Mouse (Mus musculus) limb, embryonic 10.5 days (tissue): ENCODE measurements around the gene Mbnl3. TPM values are rescaled to one million over a fixed set of nuclear protein-coding genes. Genes with fewer than 3 reads are reported as not detected.
A peak's percentile ranks its signal among the peaks of the same experiment; 100 is the strongest.

Experiments used
- DNase-seq: peaks from one replicate; pipeline ENCODE4 v3.0.0-alpha.2; 2017; ENCODE audit warnings: low spot score
- H3K27ac ChIP-seq: fragments of 300-500 bp; sonication (generic); 2 replicates; pipeline ENCODE4 v1.5.1; 2016; ENCODE audit warnings: mild to moderate bottlenecking
- H3K27me3 ChIP-seq: fragments of 300-500 bp; sonication (generic); 2 replicates; pipeline ENCODE4 v1.6.1; 2016; ENCODE audit warnings: low read depth, mild to moderate bottlenecking; ENCODE audit not compliant: poor library complexity, severe bottlenecking
- H3K36me3 ChIP-seq: fragments of 300-500 bp; sonication (generic); 2 replicates; pipeline ENCODE4 v1.6.1; 2016; ENCODE audit warnings: mild to moderate bottlenecking, moderate library complexity
- H3K4me1 ChIP-seq: fragments of 300-500 bp; sonication (generic); 2 replicates; pipeline ENCODE4 v1.6.1; 2016
- H3K4me3 ChIP-seq: fragments of 300-500 bp; sonication (generic); 2 replicates; pipeline ENCODE4 v1.5.1; 2016; ENCODE audit warnings: mild to moderate bottlenecking, moderate library complexity
- H3K9me3 ChIP-seq: fragments of 300-500 bp; sonication (generic); replicated peaks from 2 replicates; pipeline ENCODE4 v1.6.1; 2016; ENCODE audit warnings: mild to moderate bottlenecking
- WGBS: fragments of 180-500 bp; shearing (Covaris S2); methylation state at CpG from one replicate; pipeline ENCODE4 v1.1.7; 2016; 5-methylcytosine and 5-hydroxymethylcytosine counted together
- polyA plus RNA-seq: library from polyadenylated mRNA; unstranded; fragments of >200 nt; fragmentation: Nextera tagmentation; extraction: Ambion mirVana; gene quantifications from 2 replicates; pipeline ENCODE4 v1.2.1, GENCODE M21; 2016

The Mbnl3 gene
- 18.9 and 19.5 TPM in 2 replicates for polyA plus RNA-seq

- peak within 1 kb of the TSS; percentile 62 for H3K4me3 ChIP-seq
- peaks cover 42% of the 10 kb centered on the region for H3K27me3 ChIP-seq
- no peaks in the 10 kb centered on the region for H3K36me3 ChIP-seq
- peak within 1 kb of the TSS; percentile 92 for H3K27ac ChIP-seq
- no peak for DNase-seq
- H3K9me3 ChIP-seq: no peaks in the 10 kb centered on the region
- H3K4me1 ChIP-seq: 0 out of 2 replicates have a peak, but pooled peaks cover 3% of the 10 kb centered on the region
- 38% methylated on average over 11 of the region's 11 CpGs for WGBS
Measured at GRCm38 (mm10) chrX:51206432-51206831, at the start of gene Mbnl3. Gene Mbnl3 (minus strand): TSS chrX:51206532.

- no peak for DNase-seq
- Histone ChIP-seq H3K27me3 (peaks cover 40% of the 10 kb centered on the region), H3K27ac (peak overlapping the region; percentile 92), H3K36me3 (no peaks in the 10 kb centered on the region), H3K4me1 (0 out of 2 replicates have a peak, but pooled peaks cover 3% of the 10 kb centered on the region), H3K9me3 (no peaks in the 10 kb centered on the region), H3K4me3 (peak overlapping the region; percentile 62)
- 9% methylated on average over 61 of the region's 79 CpGs for WGBS
Measured at GRCm38 (mm10) chrX:51205548-51206324, 596 bp downstream of the Mbnl3 start.

GRCm38 (mm10) chrX:51204626-51205547 lies 1.4 kb downstream of the Mbnl3 start:
- Histone ChIP-seq H3K36me3 (no peaks in the 10 kb centered on the region), H3K4me1 (0 out of 2 replicates have a peak, but pooled peaks cover 3% of the 10 kb centered on the region), H3K9me3 (no peaks in the 10 kb centered on the region), H3K27me3 (peaks cover 40% of the 10 kb centered on the region), H3K27ac (peak overlapping the region; percentile 92), H3K4me3 (peak overlapping the region; percentile 62)
- DNase-seq: peak; percentile 72
- WGBS: 15% methylated on average over 52 of the region's 67 CpGs

- DNase-seq: no peak
- Histone ChIP-seq H3K27ac (peak overlapping the region; percentile 31; the same call in 1 of the 2 replicates), H3K36me3 (no peaks in the 10 kb centered on the region), H3K4me3 (no peak overlapping the region), H3K27me3 (no peaks in the 10 kb centered on the region; the same call in 1 of the 2 replicates), H3K4me1 (peaks cover 16% of the 10 kb centered on the region), H3K9me3 (no peaks in the 10 kb centered on the region)
Measured at GRCm38 (mm10) chrX:51197012-51197411, 9.3 kb downstream of the Mbnl3 start.

- Histone ChIP-seq H3K4me1 (no peaks in the 10 kb centered on the region), H3K4me3 (no peak overlapping the region), H3K9me3 (no peaks in the 10 kb centered on the region), H3K36me3 (no peaks in the 10 kb centered on the region), H3K27ac (no peak overlapping the region), H3K27me3 (no peaks in the 10 kb centered on the region)
- WGBS: 31% methylated on average over 2 of the region's 2 CpGs
- DNase-seq: no peak
Measured at GRCm38 (mm10) chrX:51171914-51172313, 34.4 kb downstream of the Mbnl3 start.

- Histone ChIP-seq H3K36me3 (no peaks in the 10 kb centered on the region), H3K4me1 (no peaks in the 10 kb centered on the region), H3K27me3 (no peaks in the 10 kb centered on the region), H3K27ac (no peak overlapping the region), H3K9me3 (no peaks in the 10 kb centered on the region), H3K4me3 (no peak overlapping the region)
- DNase-seq: peak; percentile 31
- 54% methylated on average over 6 of the region's 6 CpGs for WGBS
Measured at GRCm38 (mm10) chrX:51171413-51171812, 34.9 kb downstream of the Mbnl3 start.

GRCm38 (mm10) chrX:51170404-51170803 lies 35.9 kb downstream of the Mbnl3 start:
- H3K36me3 ChIP-seq: no peaks in the 10 kb centered on the region
- H3K4me1 ChIP-seq: no peaks in the 10 kb centered on the region
- H3K4me3 ChIP-seq: no peak overlapping the region
- WGBS: 91% methylated on average over 1 of the region's 1 CpGs
- no peak for DNase-seq
- no peaks in the 10 kb centered on the region for H3K27me3 ChIP-seq
- H3K9me3 ChIP-seq: no peaks in the 10 kb centered on the region
- H3K27ac ChIP-seq: no peak overlapping the region

- Histone ChIP-seq H3K27ac (no peak overlapping the region), H3K36me3 (no peaks in the 10 kb centered on the region), H3K9me3 (no peaks in the 10 kb centered on the region), H3K4me1 (no peaks in the 10 kb centered on the region), H3K4me3 (no peak overlapping the region), H3K27me3 (no peaks in the 10 kb centered on the region)
- WGBS: 77% methylated on average over 5 of the region's 5 CpGs
- no peak for DNase-seq
Measured at GRCm38 (mm10) chrX:51169476-51170045, 36.8 kb downstream of the Mbnl3 start.

- no peak for DNase-seq
- H3K36me3 ChIP-seq: no peaks in the 10 kb centered on the region
- no peak overlapping the region for H3K4me3 ChIP-seq
- H3K27ac ChIP-seq: no peak overlapping the region
- H3K9me3 ChIP-seq: no peaks in the 10 kb centered on the region
- whole genome bisulfite sequencing: 91% methylated on average over 3 of the region's 3 CpGs
- no peaks in the 10 kb centered on the region for H3K27me3 ChIP-seq
- no peaks in the 10 kb centered on the region for H3K4me1 ChIP-seq
Measured at GRCm38 (mm10) chrX:51167976-51168375, 38.4 kb downstream of the Mbnl3 start.

- 71% methylated on average over 5 of the region's 5 CpGs for WGBS
- H3K4me3 ChIP-seq: no peak overlapping the region
- H3K27ac ChIP-seq: no peak overlapping the region
- no peaks in the 10 kb centered on the region for H3K27me3 ChIP-seq
- H3K36me3 ChIP-seq: no peaks in the 10 kb centered on the region
- H3K4me1 ChIP-seq: no peaks in the 10 kb centered on the region
- DNase-seq: no peak
- no peaks in the 10 kb centered on the region for H3K9me3 ChIP-seq
Measured at GRCm38 (mm10) chrX:51164766-51165165, 41.6 kb downstream of the Mbnl3 start.

- Histone ChIP-seq H3K27me3 (peaks cover 5% of the 10 kb centered on the region; the same call in 1 of the 2 replicates), H3K4me1 (no peaks in the 10 kb centered on the region), H3K9me3 (no peaks in the 10 kb centered on the region), H3K36me3 (no peaks in the 10 kb centered on the region), H3K4me3 (no peak overlapping the region), H3K27ac (no peak overlapping the region)
- WGBS: 62% methylated on average over 4 of the region's 4 CpGs
- DNase-seq: no peak
Measured at GRCm38 (mm10) chrX:51148436-51148835, 57.9 kb downstream of the Mbnl3 start.

GRCm38 (mm10) chrX:51146351-51146750 lies 60.0 kb downstream of the Mbnl3 start:
- Histone ChIP-seq H3K4me3 (no peak overlapping the region), H3K36me3 (no peaks in the 10 kb centered on the region), H3K4me1 (no peaks in the 10 kb centered on the region), H3K27ac (no peak overlapping the region), H3K27me3 (no peaks in the 10 kb centered on the region), H3K9me3 (no peaks in the 10 kb centered on the region)
- no peak for DNase-seq
- WGBS: 32% methylated on average over 4 of the region's 4 CpGs
